Mouse (Mus musculus) liver, embryonic 13.5 days (tissue): ENCODE data around the gene Hsd17b6. TPM values are rescaled to one million over a fixed set of nuclear protein-coding genes. Genes with fewer than 3 reads are reported as not detected.
A peak's percentile ranks its signal among the peaks of the same experiment; 100 is the strongest.

Source experiments
- ATAC-seq: fragments of 200-750 bp; cut with Nextera tagmentation; 2 replicates; pipeline ENCODE4 v1.8.0; 2017; ENCODE audit warnings: low read depth, mild to moderate bottlenecking, moderate number of reproducible peaks, moderate library complexity
- DNase-seq: peaks from one replicate; pipeline ENCODE4 v3.0.0; 2022
- H3K27ac ChIP-seq: fragments of 300-500 bp; sonication (generic); 2 replicates; pipeline ENCODE4 v1.5.1; 2015; ENCODE audit warnings: moderate library complexity, mild to moderate bottlenecking, inconsistent platforms
- H3K27me3 ChIP-seq: fragments of 300-500 bp; sonication (generic); 2 replicates; pipeline ENCODE4 v1.6.1; 2015; ENCODE audit warnings: mild to moderate bottlenecking, inconsistent platforms
- H3K36me3 ChIP-seq: fragments of 300-500 bp; sonication (generic); 2 replicates; pipeline ENCODE4 v1.6.1; 2015; ENCODE audit warnings: mild to moderate bottlenecking, inconsistent platforms
- H3K4me1 ChIP-seq: fragments of 300-500 bp; sonication (generic); replicated peaks from 2 replicates; pipeline ENCODE4 v1.6.1; 2015; ENCODE audit warnings: inconsistent platforms
- H3K4me2 ChIP-seq: fragments of 300-500 bp; sonication (generic); 2 replicates; pipeline ENCODE4 v1.6.1; 2015; ENCODE audit warnings: inconsistent platforms, mild to moderate bottlenecking, moderate library complexity
- H3K4me3 ChIP-seq: fragments of 300-500 bp; sonication (generic); replicated peaks from 2 replicates; pipeline ENCODE4 v1.5.1; 2015; ENCODE audit warnings: mild to moderate bottlenecking, inconsistent platforms
- H3K9ac ChIP-seq: fragments of 300-500 bp; sonication (generic); 2 replicates; pipeline ENCODE4 v1.6.1; 2015; ENCODE audit warnings: mild to moderate bottlenecking, inconsistent platforms
- H3K9me3 ChIP-seq: fragments of 300-500 bp; sonication (generic); replicated peaks from 2 replicates; pipeline ENCODE4 v1.6.1; 2016; ENCODE audit warnings: inconsistent platforms
- WGBS: fragments of 180-500 bp; shearing (Covaris S2); methylation state at CpG from one replicate; pipeline ENCODE4 v1.1.7; 2015; ENCODE audit not compliant: insufficient replicate concordance; 5-methylcytosine and 5-hydroxymethylcytosine counted together
- polyA plus RNA-seq: library from polyadenylated mRNA; unstranded; fragments of >200 nt; fragmentation: Nextera tagmentation; extraction: Ambion mirVana; gene quantifications from 2 replicates; pipeline ENCODE4 v1.2.1, GENCODE M21; 2015

The Hsd17b6 gene
- polyA plus RNA-seq, 1 experiment from 2014 or later, result not detected

DNA sequence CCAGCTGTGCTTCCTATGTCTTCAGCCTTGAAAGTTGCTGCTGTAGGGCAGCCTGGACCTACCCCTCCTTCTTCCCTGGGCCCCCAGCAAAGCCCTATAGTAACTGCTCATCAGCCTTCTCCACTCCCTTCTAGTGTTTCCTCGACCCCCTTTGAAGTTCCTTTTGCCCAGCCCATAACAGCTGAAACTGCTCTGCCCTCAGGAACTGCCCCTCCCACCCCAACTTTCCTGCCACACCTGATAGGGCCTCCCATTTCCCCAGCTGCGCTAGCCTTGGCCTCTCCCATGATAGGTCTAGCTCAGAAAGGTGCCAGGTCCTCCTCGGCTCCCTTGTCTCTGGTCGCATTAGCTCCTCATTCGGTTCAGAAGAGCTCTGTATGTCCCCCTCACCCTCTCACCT is 31.8 kb upstream of the Hsd17b6 start:
- peak overlapping the region; percentile 64 for H3K9ac ChIP-seq
- ATAC-seq, result peak; percentile 60
- WGBS, result 25% methylated on average over 5 of the region's 5 CpGs
- H3K9me3 ChIP-seq, result no peaks in the 10 kb centered on the region
- H3K27ac ChIP-seq, result peak overlapping the region; percentile 81
- DNase-seq, result peak; percentile 28
- no peaks in the 10 kb centered on the region for H3K27me3 ChIP-seq
- peak overlapping the region; percentile 76 for H3K4me2 ChIP-seq
- peaks cover 63% of the 10 kb centered on the region for H3K36me3 ChIP-seq
- peak overlapping the region; percentile 21 for H3K4me3 ChIP-seq
- peaks cover 79% of the 10 kb centered on the region for H3K4me1 ChIP-seq

DNA sequence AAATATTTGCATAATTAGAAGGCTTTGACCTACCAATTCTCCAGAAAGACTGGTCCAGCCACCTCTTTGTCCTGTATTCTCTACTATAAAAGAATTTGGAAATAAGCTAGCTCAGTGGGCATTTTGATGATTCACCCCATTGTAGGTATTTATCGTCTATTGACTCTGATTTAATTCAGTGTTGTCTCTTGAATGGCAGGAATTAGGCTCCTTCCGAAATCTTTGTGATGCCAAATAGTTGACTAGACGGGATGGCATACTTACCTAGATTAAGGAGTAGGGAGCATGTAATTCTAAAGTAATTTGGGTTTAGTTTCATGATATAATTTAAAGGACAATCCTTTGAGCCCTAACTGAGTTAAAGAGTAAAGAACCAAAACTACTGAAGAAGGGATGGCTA is 30.5 kb upstream of the Hsd17b6 start:
- peak overlapping the region; percentile 64 for H3K9ac ChIP-seq
- WGBS, result 66% methylated on average over 3 of the region's 3 CpGs
- peaks cover 67% of the 10 kb centered on the region for H3K4me1 ChIP-seq
- ATAC-seq, result no peak
- H3K36me3 ChIP-seq, result peaks cover 51% of the 10 kb centered on the region
- H3K27ac ChIP-seq, result peak overlapping the region; percentile 81
- H3K4me3 ChIP-seq, result peak overlapping the region; percentile 21
- H3K27me3 ChIP-seq, result 0 out of 2 replicates have a peak, but pooled peaks cover 5% of the 10 kb centered on the region
- no peak for DNase-seq
- H3K4me2 ChIP-seq, result peak overlapping the region; percentile 76
- no peaks in the 10 kb centered on the region for H3K9me3 ChIP-seq

DNA sequence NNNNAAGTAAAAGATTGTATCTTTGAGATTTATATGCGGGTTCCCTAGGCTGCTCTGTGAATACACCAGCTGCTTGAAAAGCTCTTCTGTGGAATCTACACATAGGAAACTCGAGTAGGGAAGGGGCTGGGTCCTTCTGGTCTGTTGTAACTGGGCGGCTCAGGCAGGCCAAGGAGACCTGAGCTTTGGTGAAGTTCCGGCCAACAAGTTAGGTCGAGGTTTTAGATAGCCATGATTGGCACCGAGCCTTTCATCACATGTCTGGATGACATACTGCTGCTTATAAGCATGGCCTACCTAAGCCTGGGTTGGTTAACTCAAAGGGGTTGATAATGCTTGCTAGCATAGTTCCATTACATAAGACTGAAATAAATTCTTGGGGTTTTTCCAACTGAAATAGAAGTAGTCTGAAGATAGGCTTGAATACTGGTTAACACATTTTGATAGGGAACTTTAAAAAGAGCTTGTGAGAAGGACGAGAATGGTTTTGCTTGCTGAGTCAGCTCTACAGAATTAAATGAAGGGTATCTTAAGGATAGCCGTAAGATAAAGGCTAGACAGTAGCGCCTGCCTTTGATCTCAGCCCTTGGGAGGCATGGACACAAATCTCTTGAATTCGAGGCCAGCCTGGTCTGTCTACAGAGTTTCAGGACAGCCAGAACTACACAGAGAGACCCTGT is 29.5 kb upstream of the Hsd17b6 start:
- 0 out of 2 replicates have a peak, but pooled peaks cover 8% of the 10 kb centered on the region for H3K27me3 ChIP-seq
- H3K9me3 ChIP-seq, result no peaks in the 10 kb centered on the region
- H3K9ac ChIP-seq, result peak overlapping the region; percentile 93
- peak; percentile 15 for ATAC-seq
- WGBS, result 2% methylated on average over 10 of the region's 10 CpGs
- DNase-seq, result peak; percentile 37
- peaks cover 58% of the 10 kb centered on the region for H3K4me1 ChIP-seq
- peaks cover 42% of the 10 kb centered on the region for H3K36me3 ChIP-seq
- peak overlapping the region; percentile 76 for H3K4me2 ChIP-seq
- H3K27ac ChIP-seq, result peak overlapping the region; percentile 84
- H3K4me3 ChIP-seq, result peak overlapping the region; percentile 79

DNA sequence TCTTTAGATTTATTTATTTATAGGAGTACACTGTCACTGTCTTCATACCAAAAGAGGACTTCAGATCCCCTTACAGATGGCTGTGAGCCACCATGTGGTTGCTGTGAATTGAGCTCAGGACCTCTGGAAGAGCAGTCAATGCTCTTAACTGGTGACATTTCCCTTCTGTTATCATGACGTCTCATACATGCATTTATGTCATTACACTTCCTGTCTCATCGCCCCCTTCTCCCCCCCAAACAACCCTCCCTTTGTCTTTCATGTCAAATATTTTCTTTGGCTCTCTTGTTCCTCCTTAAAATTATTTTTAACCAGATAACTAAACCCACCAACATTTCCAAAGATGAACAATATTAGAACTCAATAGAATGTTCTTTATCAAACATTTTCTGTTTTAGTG is 23.4 kb upstream of the Hsd17b6 start:
- no peak for DNase-seq
- H3K36me3 ChIP-seq, result peaks cover 59% of the 10 kb centered on the region

DNA sequence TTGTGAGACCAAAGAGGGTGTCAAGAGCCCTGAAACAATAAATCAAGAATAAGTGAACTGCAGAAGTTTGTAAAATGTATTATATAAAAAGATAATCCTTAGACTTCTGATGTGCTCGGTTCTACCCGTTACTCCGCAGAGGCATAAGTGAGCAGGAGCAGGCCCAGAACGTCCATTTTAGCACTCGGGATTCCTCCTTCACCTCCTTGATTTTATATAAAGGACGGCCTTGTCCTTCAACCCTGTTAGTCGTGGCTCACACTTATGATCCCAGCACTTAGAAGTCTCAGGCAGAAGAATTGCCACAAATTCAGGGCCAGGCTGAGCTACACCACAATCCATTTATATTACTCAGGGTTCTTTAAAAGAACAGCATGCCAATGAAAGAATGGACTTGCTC is 22.5 kb upstream of the Hsd17b6 start:
- peaks cover 68% of the 10 kb centered on the region for H3K36me3 ChIP-seq
- WGBS, result 85% methylated on average over 7 of the region's 7 CpGs
- H3K4me2 ChIP-seq, result no peak overlapping the region
- no peak overlapping the region for H3K27ac ChIP-seq
- ATAC-seq, result no peak
- H3K9ac ChIP-seq, result no peak overlapping the region
- H3K9me3 ChIP-seq, result no peaks in the 10 kb centered on the region
- no peak overlapping the region for H3K4me3 ChIP-seq
- H3K27me3 ChIP-seq, result 0 out of 2 replicates have a peak, but pooled peaks cover 8% of the 10 kb centered on the region
- peaks cover 5% of the 10 kb centered on the region for H3K4me1 ChIP-seq
- no peak for DNase-seq

More for the DNA sequence above, 23.4 kb upstream of the Hsd17b6 start:
- Histone ChIP-seq H3K27ac (no peak overlapping the region), H3K27me3 (0 out of 2 replicates have a peak, but pooled peaks cover 8% of the 10 kb centered on the region), H3K4me1 (peaks cover 7% of the 10 kb centered on the region), H3K9me3 (no peaks in the 10 kb centered on the region), H3K4me2 (no peak overlapping the region), H3K9ac (no peak overlapping the region), H3K4me3 (no peak overlapping the region)
- no peak for ATAC-seq
- WGBS, result 32% methylated on average over 2 of the region's 2 CpGs

DNA sequence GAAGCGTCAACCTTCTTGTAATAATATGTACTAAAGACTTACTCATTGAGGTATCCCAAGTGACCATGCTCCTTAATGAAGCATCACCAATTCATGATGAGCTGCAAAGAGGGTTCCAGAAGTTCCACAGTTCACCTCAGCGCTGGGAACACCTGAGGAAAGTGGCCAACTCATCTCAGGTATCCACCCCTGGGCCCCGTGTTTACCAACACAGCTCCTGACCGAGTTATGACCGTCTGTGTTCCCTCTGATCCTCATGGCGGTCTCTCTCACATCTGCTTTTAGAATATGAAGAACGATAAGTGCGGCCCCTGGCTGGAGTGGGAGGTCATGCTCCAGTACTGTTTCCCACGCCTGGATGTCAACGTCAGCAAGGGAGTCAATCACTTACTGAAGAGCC is 16.1 kb upstream of the Hsd17b6 start:
- Histone ChIP-seq H3K4me3 (no peak overlapping the region), H3K9ac (no peak overlapping the region), H3K36me3 (peaks cover 96% of the 10 kb centered on the region), H3K27me3 (no peaks in the 10 kb centered on the region), H3K9me3 (no peaks in the 10 kb centered on the region), H3K27ac (no peak overlapping the region), H3K4me2 (no peak overlapping the region), H3K4me1 (no peaks in the 10 kb centered on the region)
- ATAC-seq (no peak), DNase-seq (no peak)
- WGBS, result 92% methylated on average over 10 of the region's 10 CpGs

DNA sequence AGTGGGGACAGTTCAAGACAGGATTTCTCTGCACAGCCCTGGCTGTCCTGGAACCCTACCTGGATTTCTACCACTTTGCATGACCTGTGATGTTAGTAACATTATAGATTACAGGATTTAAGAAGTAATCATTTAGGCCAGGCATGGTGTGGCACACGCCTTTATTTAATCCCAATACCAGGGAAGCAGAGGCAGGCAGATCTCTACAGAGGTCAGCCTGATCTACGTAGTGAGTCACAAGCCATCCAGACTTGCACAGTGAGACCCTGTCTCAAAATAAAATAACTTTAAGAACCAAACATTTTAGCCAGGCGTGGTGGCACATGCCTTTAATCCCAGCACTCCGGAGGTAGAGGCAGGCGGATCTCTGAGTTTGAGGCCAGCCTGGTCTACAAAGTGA is 14.8 kb upstream of the Hsd17b6 start:
- WGBS, result 89% methylated on average over 5 of the region's 5 CpGs
- H3K4me1 ChIP-seq, result 0 out of 2 replicates have a peak, but pooled peaks cover under 1% of the 10 kb centered on the region
- H3K9ac ChIP-seq, result no peak overlapping the region
- DNase-seq (no peak), ATAC-seq (no peak)
- no peak overlapping the region for H3K27ac ChIP-seq
- no peaks in the 10 kb centered on the region for H3K9me3 ChIP-seq
- H3K4me3 ChIP-seq, result no peak overlapping the region
- H3K36me3 ChIP-seq, result peaks cover 93% of the 10 kb centered on the region
- H3K4me2 ChIP-seq, result no peak overlapping the region
- H3K27me3 ChIP-seq, result no peaks in the 10 kb centered on the region

DNA sequence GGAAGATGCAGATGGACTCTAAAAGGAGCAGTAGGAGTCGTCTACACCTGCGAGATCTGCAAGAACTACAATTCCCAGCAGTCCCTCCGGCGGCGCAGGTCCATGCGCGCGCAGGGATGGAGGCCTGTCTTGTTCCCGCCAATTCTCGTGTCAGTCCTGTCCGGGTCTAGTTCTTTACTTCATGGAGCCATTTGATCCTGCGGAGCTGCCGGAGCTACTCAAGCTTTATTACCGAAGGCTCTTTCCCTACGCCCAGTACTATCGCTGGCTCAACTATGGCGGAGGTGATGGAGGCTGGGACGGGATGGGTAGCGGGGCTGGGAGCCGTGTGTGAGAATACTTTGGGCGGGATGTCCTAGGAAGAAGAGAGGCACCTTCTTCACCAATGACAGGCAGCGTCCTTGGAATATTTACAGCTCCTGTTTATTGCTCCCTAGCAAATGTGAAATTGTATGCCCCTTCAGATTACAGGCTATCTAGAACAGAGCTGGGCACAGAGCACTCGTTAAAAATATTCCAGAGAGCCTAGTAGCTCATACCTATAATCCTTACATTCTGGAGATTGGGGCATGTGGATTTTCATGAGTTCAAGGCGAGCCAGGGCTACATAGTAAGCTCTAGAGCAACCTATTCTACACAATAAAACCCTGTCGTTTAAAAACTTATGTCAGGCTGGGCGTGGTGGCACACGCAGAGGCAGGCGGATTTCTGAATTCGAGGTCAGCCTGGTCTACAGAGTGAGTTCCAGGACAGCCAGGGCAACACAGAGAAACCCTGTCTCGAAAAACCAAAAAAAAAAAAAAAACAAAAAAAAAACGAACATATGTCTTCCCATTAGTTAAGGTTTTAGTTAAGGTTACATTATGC is 7.9 kb upstream of the Hsd17b6 start, which contains the start of gene Prim1:
Prim1 (plus strand) TSS at position 101 of the 867 bp plus-strand sequence.
- Histone ChIP-seq H3K9me3 (no peaks in the 10 kb centered on the region), H3K4me3 (peak within 1 kb of the TSS; percentile 71), H3K4me2 (peak within 1 kb of the TSS; percentile 78), H3K4me1 (peaks cover 14% of the 10 kb centered on the region), H3K36me3 (peaks cover 31% of the 10 kb centered on the region), H3K9ac (peak within 1 kb of the TSS; percentile 77), H3K27ac (peak within 1 kb of the TSS; percentile 73), H3K27me3 (no peaks in the 10 kb centered on the region)
- ATAC-seq, result peak; percentile 95
- peak; percentile 84 for DNase-seq
- 2% methylated on average over 31 of the region's 31 CpGs for WGBS

DNA sequence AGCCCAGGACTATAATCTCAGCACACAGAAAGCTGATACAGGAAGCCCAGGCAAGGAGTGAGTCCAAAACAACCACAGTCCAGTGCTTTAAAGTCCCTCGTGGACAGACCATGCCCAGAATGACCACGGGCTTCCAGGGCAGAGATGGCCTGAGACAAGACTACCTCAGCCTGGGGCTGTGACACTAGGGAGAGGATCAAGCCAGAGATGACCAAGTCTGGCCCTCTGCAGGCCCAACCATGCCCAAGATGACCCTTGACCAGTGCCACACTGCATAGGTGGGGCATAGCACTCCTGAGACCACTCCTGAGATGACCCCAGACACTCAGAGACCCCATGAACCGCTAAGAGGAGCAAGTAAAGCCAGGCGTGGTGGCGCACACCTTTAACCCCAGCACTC is 2.3 kb upstream of the Hsd17b6 start:
- DNase-seq (no peak), ATAC-seq (no peak)
- no peaks in the 10 kb centered on the region for H3K4me1 ChIP-seq
- H3K9me3 ChIP-seq, result no peaks in the 10 kb centered on the region
- no peak overlapping the region for H3K4me2 ChIP-seq
- H3K27me3 ChIP-seq, result no peaks in the 10 kb centered on the region
- H3K36me3 ChIP-seq, result no peaks in the 10 kb centered on the region
- WGBS, result 61% methylated on average over 5 of the region's 5 CpGs
- H3K4me3 ChIP-seq, result no peak overlapping the region
- no peak overlapping the region for H3K27ac ChIP-seq
- no peak overlapping the region for H3K9ac ChIP-seq

DNA sequence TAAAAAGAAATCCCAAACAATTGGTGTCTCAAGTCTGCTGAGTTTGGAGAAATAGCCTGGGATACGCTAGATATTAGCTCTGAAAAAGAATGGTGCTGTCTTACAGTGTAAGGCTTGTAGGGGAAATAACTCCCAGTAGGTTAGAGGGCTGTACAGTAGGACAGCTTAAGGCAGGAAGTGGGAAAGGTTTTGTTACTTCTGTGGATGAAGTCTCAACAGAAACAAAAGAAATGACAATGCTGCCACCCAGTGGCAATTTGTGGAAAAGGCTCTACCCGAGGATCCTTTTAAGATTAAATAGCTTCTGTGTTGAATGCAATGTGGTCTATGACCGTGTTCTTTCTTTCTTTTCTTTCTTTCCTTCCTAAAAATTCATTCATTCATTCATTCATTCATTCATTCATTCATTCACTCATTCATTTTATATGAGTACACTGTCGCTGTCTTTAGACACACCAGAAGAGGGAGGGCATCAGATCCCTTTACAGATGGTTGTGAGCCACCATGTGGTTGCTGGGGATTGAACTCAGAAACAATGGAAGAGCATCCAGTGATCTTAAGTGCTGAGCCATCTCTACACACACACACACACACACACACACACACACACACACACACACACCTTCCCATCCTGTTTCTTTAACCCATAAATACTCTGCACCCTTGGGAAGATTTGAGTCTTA is 937 bp upstream of the Hsd17b6 start:
- Histone ChIP-seq H3K9me3 (no peaks in the 10 kb centered on the region), H3K4me1 (no peaks in the 10 kb centered on the region), H3K27ac (no peak overlapping the region), H3K27me3 (no peaks in the 10 kb centered on the region), H3K4me3 (no peak overlapping the region), H3K4me2 (no peak overlapping the region), H3K9ac (no peak overlapping the region), H3K36me3 (no peaks in the 10 kb centered on the region)
- ATAC-seq (peak; percentile 50; the same call in 1 of the 2 replicates), DNase-seq (peak; percentile 48)
- 12% methylated on average over 4 of the region's 4 CpGs for WGBS

DNA sequence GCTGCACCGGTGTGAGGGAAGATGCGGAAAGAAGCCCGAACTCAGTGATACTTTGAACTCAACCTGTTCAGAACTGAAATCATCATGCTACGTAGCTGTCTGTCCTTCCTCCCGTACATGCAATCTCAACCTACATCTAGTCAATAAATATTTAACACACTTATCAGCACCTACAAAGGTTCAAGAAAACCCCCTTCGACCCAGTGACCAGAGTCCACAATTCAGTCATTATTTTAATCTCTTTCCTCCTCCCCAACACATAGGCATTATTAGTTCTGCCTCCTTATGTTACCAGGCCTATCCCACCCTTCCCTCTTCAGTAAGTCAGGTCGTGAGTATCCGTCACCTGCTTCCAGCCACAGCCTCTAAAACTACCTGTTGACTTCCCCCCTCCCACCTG is 1.9 kb downstream of the Hsd17b6 start:
- Histone ChIP-seq H3K27ac (no peak overlapping the region), H3K4me1 (no peaks in the 10 kb centered on the region), H3K4me2 (no peak overlapping the region), H3K4me3 (no peak overlapping the region), H3K9me3 (no peaks in the 10 kb centered on the region), H3K36me3 (no peaks in the 10 kb centered on the region), H3K9ac (no peak overlapping the region), H3K27me3 (no peaks in the 10 kb centered on the region)
- WGBS, result 73% methylated on average over 8 of the region's 8 CpGs
- no peak for ATAC-seq
- no peak for DNase-seq
